In the genomic region with DNA sequence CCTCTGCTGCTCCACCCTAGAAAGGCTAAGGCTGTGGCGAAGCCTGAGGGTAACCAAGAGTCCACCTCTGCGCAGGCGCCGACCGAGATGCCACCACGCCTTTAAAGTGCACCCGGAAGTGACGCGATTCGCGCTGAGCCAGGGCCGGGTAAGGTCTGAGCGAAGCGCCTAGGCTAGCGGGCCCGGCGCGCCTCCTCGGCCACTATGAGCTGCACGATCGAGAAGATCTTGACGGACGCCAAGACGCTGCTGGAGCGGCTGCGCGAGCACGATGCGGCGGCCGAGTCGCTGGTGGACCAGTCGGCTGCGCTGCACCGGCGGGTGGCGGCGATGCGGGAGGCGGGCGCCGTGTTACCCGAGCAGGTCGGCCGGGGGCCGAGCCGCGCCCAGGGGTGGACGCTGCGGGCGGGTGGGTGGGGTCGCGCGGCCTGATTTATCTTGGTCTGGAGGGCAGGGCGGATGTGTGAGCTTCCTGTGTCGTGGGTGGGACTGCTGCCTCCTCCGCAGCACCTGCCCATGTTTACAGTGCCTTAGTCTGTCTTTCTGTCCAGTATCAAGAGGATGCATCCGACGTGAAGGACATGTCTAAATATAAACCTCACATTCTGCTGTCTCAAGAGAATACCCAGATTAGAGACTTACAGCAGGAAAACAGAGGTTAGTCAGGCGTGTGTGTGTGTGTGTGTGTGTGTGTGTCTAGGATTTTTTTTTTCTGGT, we compare ENCODE assay signal across 8 mouse cellular contexts. TPM values are rescaled to one million over a fixed set of nuclear protein-coding genes. Genes with fewer than 3 reads are reported as not detected.
A peak's percentile ranks its signal among the peaks of the same experiment; 100 is the strongest.
DNase-seq lines count a peak whose midpoint lies in the region; ATAC-seq and TF ChIP-seq lines count a peak whose summit lies in the region.

Gene Sike1 (plus strand): TSS at position 104 of the 717 bp plus-strand sequence.

- H3K79me2 ChIP-seq in liver, adult 2 months (ENCODE audit: control insufficient read depth, insufficient read depth, low read length): no peaks in the 10 kb centered on the region
- H3K79me2 ChIP-seq in myocyte (ENCODE audit: control insufficient read depth, insufficient read depth): peaks cover 15% of the 10 kb centered on the region

- 0 out of 2 replicates have a peak, but pooled peaks cover 3% of the 10 kb centered on the region for H3K9me3 ChIP-seq in heart, embryonic 11.5 days (replicated peaks; ENCODE audit: control insufficient read depth, low read length)
- H3K9me3 ChIP-seq in kidney, embryonic 16.5 days (ENCODE audit: low read length): peaks cover 2% of the 10 kb centered on the region; the same call in 1 of the 2 replicates

- peak within 1 kb of the TSS; percentile 66 for H3K4me3 ChIP-seq in heart, embryonic 11.5 days (ENCODE audit: low read depth, low read length)
- H3K4me3 ChIP-seq in kidney, embryonic 16.5 days (ENCODE audit: low read length): peak within 1 kb of the TSS; percentile 81
- peak within 1 kb of the TSS; percentile 73 for H3K4me3 ChIP-seq in liver, adult 2 months (ENCODE audit: insufficient read depth, low read depth, low read length)
- peak within 1 kb of the TSS; percentile 45 for H3K4me3 ChIP-seq in myocyte

- no peak for TF ChIP-seq CTCF in liver, adult 2 months (IDR thresholded peaks at IDR 0.05; ENCODE audit: low read depth, low read length)

- peaks cover 24% of the 10 kb centered on the region for H3K36me3 ChIP-seq in heart, embryonic 11.5 days (ENCODE audit: control insufficient read depth, insufficient read depth, low read length)
- H3K36me3 ChIP-seq in kidney, embryonic 16.5 days (ENCODE audit: insufficient read depth, low read length): peaks cover 23% of the 10 kb centered on the region
- peaks cover 13% of the 10 kb centered on the region for H3K36me3 ChIP-seq in liver, adult 2 months (ENCODE audit: control insufficient read depth, insufficient read depth, low read length)
- H3K36me3 ChIP-seq in myocyte (ENCODE audit: control insufficient read depth, insufficient read depth): peaks cover 23% of the 10 kb centered on the region
- peaks cover 12% of the 10 kb centered on the region for H3K36me3 ChIP-seq in splenic B cell, adult 2 months (ENCODE audit: control insufficient read depth, insufficient read depth, low read length, poor library complexity, severe bottlenecking)

- peak within 1 kb of the TSS; percentile 91 for H3K27ac ChIP-seq in heart, embryonic 11.5 days (ENCODE audit: low read depth, low read length)
- H3K27ac ChIP-seq in kidney, embryonic 16.5 days (ENCODE audit: low read length): peak within 1 kb of the TSS; percentile 96
- peak within 1 kb of the TSS; percentile 50 for H3K27ac ChIP-seq in liver, adult 2 months (replicated peaks; ENCODE audit: insufficient read depth, low read depth, low read length)

- peak within 1 kb of the TSS; percentile 80 for H3K9ac ChIP-seq in heart, embryonic 11.5 days (ENCODE audit: low read depth, low read length)
- peak within 1 kb of the TSS; percentile 91 for H3K9ac ChIP-seq in kidney, embryonic 16.5 days (replicated peaks; ENCODE audit: low read length)
- H3K9ac ChIP-seq in liver, adult 2 months (ENCODE audit: low read depth, low read length): peak within 1 kb of the TSS; percentile 86

- no peaks in the 10 kb centered on the region for H3K27me3 ChIP-seq in heart, embryonic 11.5 days (ENCODE audit: control insufficient read depth, insufficient read depth, low read length)
- no peaks in the 10 kb centered on the region for H3K27me3 ChIP-seq in kidney, embryonic 16.5 days (ENCODE audit: insufficient read depth, low read length)
- no peaks in the 10 kb centered on the region for H3K27me3 ChIP-seq in liver, adult 2 months (ENCODE audit: control insufficient read depth, insufficient read depth, low read length)
- no peaks in the 10 kb centered on the region for H3K27me3 ChIP-seq in myocyte (ENCODE audit: control insufficient read depth, insufficient read depth, insufficient read length)
- H3K27me3 ChIP-seq in splenic B cell, adult 2 months (ENCODE audit: control insufficient read depth, insufficient read depth, low read length, poor library complexity, severe bottlenecking): no peaks in the 10 kb centered on the region

- peaks cover 6% of the 10 kb centered on the region for H3K4me1 ChIP-seq in heart, embryonic 11.5 days (ENCODE audit: control insufficient read depth, insufficient read depth, low read length)
- peaks cover 21% of the 10 kb centered on the region for H3K4me1 ChIP-seq in kidney, embryonic 16.5 days (ENCODE audit: insufficient read depth, low read length)
- H3K4me1 ChIP-seq in liver, adult 2 months (ENCODE audit: control insufficient read depth, insufficient read depth, low read length): peaks cover 5% of the 10 kb centered on the region; the same call in 1 of the 2 replicates

- WGBS in heart, embryonic 11.5 days (ENCODE audit: insufficient replicate concordance): under 1% methylated on average over 60 of the region's 60 CpGs
- under 1% methylated on average over 59 of the region's 60 CpGs for WGBS in kidney, embryonic 16.5 days
- WGBS in liver, adult 2 months: under 1% methylated on average over 60 of the region's 60 CpGs

- ATAC-seq in erythroblast, adult 5-6 weeks (replicated peaks; ENCODE audit: low FRiP score, poor library complexity, severe bottlenecking): peak; percentile 99
- peak; percentile 97 for ATAC-seq in heart, embryonic 11.5 days (replicated peaks; ENCODE audit: insufficient number of reproducible peaks, low FRiP score, low TSS enrichment)
- peak; percentile 98 for ATAC-seq in kidney, embryonic 16.5 days (ENCODE audit: low FRiP score, low TSS enrichment)

- TF ChIP-seq POLR2A in liver, adult 2 months (IDR thresholded peaks at IDR 0.05; ENCODE audit: extremely low read depth, insufficient read depth, low read length): peak; percentile 56; the same call in 1 of the 2 replicates
- peak; percentile 95 for TF ChIP-seq POLR2A in myocyte (IDR thresholded peaks at IDR 0.05; ENCODE audit: insufficient read length, low read depth)

- H3K4me2 ChIP-seq in heart, embryonic 11.5 days: peak within 1 kb of the TSS; percentile 74
- peak within 1 kb of the TSS; percentile 72 for H3K4me2 ChIP-seq in kidney, embryonic 16.5 days (replicated peaks; ENCODE audit: low read depth, low read length)
- H3K4me2 ChIP-seq in myocyte (ENCODE audit: low read depth): peak within 1 kb of the TSS; percentile 95

- peak within 1 kb of the TSS; percentile 63 for H3ac ChIP-seq in myocyte (ENCODE audit: control insufficient read depth, insufficient read length)

- peak; percentile 96 for DNase-seq in B cell, adult 2 months
- peak; percentile 97 for DNase-seq in brain, adult 2 months (ENCODE audit: low read depth, low spot score)
- peak; percentile 79 for DNase-seq in liver, adult 2 months (ENCODE audit: extremely low read depth, low read depth, low spot score)
- DNase-seq in splenic B cell, adult 2 months (ENCODE audit: low read depth, low spot score): peak; percentile 97

TF ChIP-seq in myocyte, 11 proteins besides CTCF, POLR2A, EP300 and RAD21:
- TF ChIP-seq POLR2AphosphoS2 (IDR thresholded peaks at IDR 0.05; ENCODE audit: insufficient read length, low read depth): peak; percentile 93
- peak in 1 of 3 experiments; percentile 84 for TF ChIP-seq MYOG (IDR thresholded peaks at IDR 0.05; ENCODE audit: control insufficient read depth in 1 of 3, insufficient read depth in 1 of 3, insufficient read length in 2 of 3, low read depth in 2 of 3)
- TF ChIP-seq MYOD1 (IDR thresholded peaks at IDR 0.05; ENCODE audit: control insufficient read depth in 1 of 3, insufficient read length in 2 of 3, low read depth in 2 of 3): peak in 2 of 3 experiments; percentile 76 to 91
- TF ChIP-seq USF1 (IDR thresholded peaks at IDR 0.05; ENCODE audit: low read depth): no peak
- TF ChIP-seq TCF3 (IDR thresholded peaks at IDR 0.05; ENCODE audit: insufficient read length, low read depth): peak; percentile 39
- no peak for TF ChIP-seq REST (IDR thresholded peaks at IDR 0.05; ENCODE audit: insufficient read depth, insufficient read length)
- no peak for TF ChIP-seq E2F4 (IDR thresholded peaks at IDR 0.05; ENCODE audit: insufficient read depth)
- TF ChIP-seq MAX (IDR thresholded peaks at IDR 0.05; ENCODE audit: low read depth): no peak
- peak; percentile 92 for TF ChIP-seq SRF (IDR thresholded peaks at IDR 0.05; ENCODE audit: control insufficient read depth, insufficient read length, low read depth)
- no peak for TF ChIP-seq CEBPB (IDR thresholded peaks at IDR 0.05; ENCODE audit: insufficient read depth, poor library complexity, severe bottlenecking)
- TF ChIP-seq TCF12 (IDR thresholded peaks at IDR 0.05; ENCODE audit: insufficient read depth, poor library complexity, severe bottlenecking): peak; percentile 49

RNA-seq across cellular contexts. Expression of gene Sike1, which starts in this region (rescaled TPM):
- 4.4 and 11.7 TPM in 2 replicates for total RNA-seq in erythroblast, adult 5-6 weeks (2015; ENCODE audit: low replicate concordance)
- 3.6 and 7.9 TPM in 2 replicates for total RNA-seq in erythroblast, adult 5-6 weeks (2017; ENCODE audit: low replicate concordance)
- polyA plus RNA-seq in heart, embryonic 11.5 days (2014; fragmentation: Nextera tagmentation; extraction: Ambion mirVana): 88.0 and 89.4 TPM in 2 replicates
- polyA plus RNA-seq in kidney, embryonic 16.5 days (2015; fragmentation: Nextera tagmentation; extraction: Ambion mirVana): 53.5 and 60.1 TPM in 2 replicates
- total RNA-seq in liver, adult 2 months (2014; rRNA removed): 7.7 and 7.9 TPM in 2 replicates
- polyA plus RNA-seq in liver, adult 2 months (2012; rRNA removed): 6.0 and 6.8 TPM in 2 replicates
- 27.0 TPM for polyA plus RNA-seq in myocyte (2012; fragmentation: generic; extraction: Trizol)

Comparison
In these comparisons a context has a peak if more than half of its experiments do, and no peak if none do; other contexts are left out.
1. Peak in every context shown above with its lines: DNase-seq, ATAC-seq, H3K4me3 ChIP-seq and H3K27ac ChIP-seq.